Mouse (Mus musculus) gastrocnemius, postnatal 10 days (tissue): Measurements from ENCODE around the gene Synm. TPM values are rescaled to one million over a fixed set of nuclear protein-coding genes. Genes with fewer than 3 reads are reported as not detected.

Experiments used
- DNase-seq: peaks from one replicate; pipeline ENCODE4 v3.0.0; 2021; ENCODE audit warnings: mixed read lengths
- microRNA-seq, 2 experiments: library from miRNA; unstranded; fragments of <30 nt; microRNA quantifications; one replicate each; pipeline ENCODE4 v1.2.0; 2021
- total RNA-seq, 2 experiments: library from RNA; stranded (reverse); gene quantifications; 2 replicates each; pipeline ENCODE4 v1.2.3; 2021

Gene Synm
- total RNA-seq, 2 experiments from 2014 or later, result 78.3 to 80.3 TPM

- no peak for DNase-seq
Observed at GRCm38 (mm10) chr7:67699301-67699700, 60.2 kb downstream of the Synm start.

GRCm38 (mm10) chr7:67697892-67698630 lies 61.5 kb downstream of the Synm start:
- DNase-seq, result no peak

- no peak for DNase-seq
Observed at GRCm38 (mm10) chr7:67695906-67696305, 63.6 kb downstream of the Synm start.

- DNase-seq, result no peak
Observed at GRCm38 (mm10) chr7:67692791-67693538, 66.6 kb downstream of the Synm start.

GRCm38 (mm10) chr7:67692141-67692540 lies 67.4 kb downstream of the Synm start:
- no peak for DNase-seq

- DNase-seq, result no peak
Observed at GRCm38 (mm10) chr7:67691036-67691435, 68.5 kb downstream of the Synm start.

- DNase-seq, result no peak
Observed at GRCm38 (mm10) chr7:67689793-67690192, 69.7 kb downstream of the Synm start.

- DNase-seq, result no peak
Observed at GRCm38 (mm10) chr7:67688281-67688680, 71.3 kb downstream of the Synm start.

GRCm38 (mm10) chr7:67686545-67686944 lies 73.0 kb downstream of the Synm start:
- no peak for DNase-seq

- DNase-seq, result no peak
Observed at GRCm38 (mm10) chr7:67683006-67683405, 76.5 kb downstream of the Synm start.

GRCm38 (mm10) chr7:67681078-67681477 lies 78.5 kb downstream of the Synm start:
- no peak for DNase-seq

Small RNAs within 50 kb of the gene (microRNA-seq; reads per million reads assigned to microRNA genes)
- 0 reads per million in 2 experiments for gene Gm23844

Other genes with a start within 250 kb of the Synm start
- 10 to 100 TPM; 15.8 to 17.7 TPM for gene Lrrc28, start 114.5 kb downstream of the Synm start, total RNA-seq
- gene Ttc23, start 112.3 kb downstream of the Synm start, total RNA-seq, result 10 to 100 TPM; 24.7 to 27.2 TPM
- gene Igf1r, start 193.1 kb upstream of the Synm start, total RNA-seq, result 10 to 100 TPM; 16.6 to 24.7 TPM